Mouse (Mus musculus) liver, adult 2 months (tissue): ENCODE measurements around the gene Fkrp.

Source experiments
- CTCF ChIP-seq: fragments of 200-500 bp; IDR thresholded peaks from 2 replicates; pipeline ENCODE4 v1.5.1; 2011; ENCODE audit warnings: low read depth, low read length, control low read depth
- POLR2A ChIP-seq: fragments of 200-500 bp; IDR thresholded peaks from 2 replicates; pipeline ENCODE4 v1.6.1; 2011; ENCODE audit warnings: low read length, control low read depth; ENCODE audit not compliant: insufficient read depth; ENCODE audit errors: extremely low read depth

DNA sequence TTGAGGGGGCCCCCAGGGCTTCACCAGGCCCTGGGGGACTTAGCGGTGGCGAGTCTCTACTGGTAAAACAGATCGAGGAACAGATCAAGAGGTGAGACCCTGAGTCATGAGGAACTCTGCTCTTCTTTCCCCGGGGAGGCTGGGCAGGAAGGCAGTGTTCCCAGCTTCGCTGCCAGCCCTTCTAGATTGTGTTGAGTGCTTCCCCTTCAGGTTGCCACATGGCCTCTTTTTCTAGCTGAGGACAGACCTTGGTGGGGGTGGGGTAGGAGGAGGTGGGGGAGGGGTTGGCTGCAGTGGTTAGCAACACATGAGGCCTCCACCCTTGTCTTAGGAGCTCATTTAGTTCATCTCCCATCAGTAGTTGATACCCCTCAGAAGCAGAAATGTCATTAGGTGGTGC is 10.0 kb upstream of the Fkrp start:
- TF ChIP-seq CTCF = no peak
- no peak for TF ChIP-seq POLR2A
